8 mouse cellular contexts compared by ENCODE assay signal in the genomic region with DNA sequence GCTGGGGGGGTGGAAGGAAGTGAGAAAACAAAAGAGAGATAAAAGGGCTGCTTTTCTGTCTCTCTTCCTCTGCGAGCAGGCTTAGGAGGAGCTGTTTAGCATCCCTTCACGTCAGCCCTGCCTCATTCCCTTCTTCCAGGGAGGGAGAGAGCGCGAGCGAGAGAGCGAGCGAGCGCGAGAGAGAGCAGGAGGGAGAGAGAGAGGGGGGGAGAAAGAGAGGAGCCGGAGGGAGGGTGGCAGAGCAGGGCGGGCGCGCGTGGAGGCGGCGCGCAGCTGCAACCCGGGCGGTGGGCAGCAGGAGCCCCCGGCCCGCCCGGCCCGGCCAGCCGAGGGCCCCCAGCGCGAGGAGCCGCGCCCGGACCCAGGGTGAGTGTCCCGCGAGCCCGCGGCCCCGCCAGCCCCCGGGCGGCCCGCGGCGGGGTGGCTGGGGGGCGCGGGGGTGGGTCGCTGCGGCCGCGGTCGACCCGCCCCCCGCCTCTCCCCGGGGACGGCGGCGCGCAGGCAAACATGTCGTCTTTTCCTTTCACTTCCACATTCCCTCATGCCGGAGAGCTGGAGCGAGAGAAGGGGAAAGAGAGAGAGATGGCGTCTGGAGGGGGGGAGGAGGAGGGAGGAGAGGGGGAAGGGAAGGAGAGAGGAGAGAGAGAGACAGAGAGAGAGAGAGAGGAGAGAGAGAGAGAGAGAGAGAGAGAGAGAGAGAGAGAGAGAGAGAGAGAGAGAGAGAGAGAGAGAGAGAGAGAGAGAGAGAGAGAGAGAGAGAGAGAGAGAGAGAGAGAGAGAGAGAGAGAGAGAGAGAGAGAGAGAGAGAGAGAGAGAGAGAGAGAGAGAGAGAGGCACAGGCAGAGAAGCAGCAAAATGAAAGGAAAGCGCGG. TPM values are rescaled to one million over a fixed set of nuclear protein-coding genes. Genes with fewer than 3 reads are reported as not detected.
DNase-seq lines count a peak whose midpoint lies in the region; ATAC-seq and TF ChIP-seq lines count a peak whose summit lies in the region.

No protein-coding gene starts in this region.

- WGBS in heart, embryonic 10.5 days = 4% methylated on average over 47 of the region's 59 CpGs
- 2% methylated on average over 25 of the region's 59 CpGs for WGBS in liver, postnatal 0 days (ENCODE audit: insufficient replicate concordance)

- ATAC-seq in liver, postnatal 0 days = peak; percentile 22; the same call in 1 of the 2 replicates

- H3K9ac ChIP-seq in liver, postnatal 0 days (replicated peaks) = peak overlapping the region; percentile 90

- TF ChIP-seq CTCF in liver, postnatal 0 days (IDR thresholded peaks at IDR 0.05; ENCODE audit: low read depth) = no peak

- peak overlapping the region; percentile 93 for H3K4me3 ChIP-seq in heart, embryonic 10.5 days
- peak overlapping the region; percentile 81 for H3K4me3 ChIP-seq in liver, postnatal 0 days (ENCODE audit: low read depth, low read length)

- no peak for TF ChIP-seq EP300 in liver, postnatal 0 days (IDR thresholded peaks at IDR 0.05; ENCODE audit: low read depth)

- no peaks in the 10 kb centered on the region for H3K27me3 ChIP-seq in heart, embryonic 10.5 days (ENCODE audit: insufficient read depth, poor library complexity, severe bottlenecking)
- no peaks in the 10 kb centered on the region for H3K27me3 ChIP-seq in liver, postnatal 0 days (ENCODE audit: insufficient read depth, low read length)

- H3K36me3 ChIP-seq in heart, embryonic 10.5 days = peaks cover 6% of the 10 kb centered on the region; the same call in 1 of the 2 replicates
- no peaks in the 10 kb centered on the region; the same call in 1 of the 2 replicates for H3K36me3 ChIP-seq in liver, postnatal 0 days (replicated peaks; ENCODE audit: insufficient read depth, low read length)

- peak overlapping the region; percentile 99 for H3K27ac ChIP-seq in heart, embryonic 10.5 days
- peak overlapping the region; percentile 99 for H3K27ac ChIP-seq in liver, postnatal 0 days (ENCODE audit: low read depth)

- DNase-seq in A20 (ENCODE audit: low read depth, low spot score) (peak; percentile 77), NIH3T3 (ENCODE audit: low read depth) (peak; percentile 84)
- peak; percentile 83 for DNase-seq in embryo, embryonic 11 days
- DNase-seq in heart, embryonic 10.5 days (ENCODE audit: low spot score) = no peak
- DNase-seq in kidney, postnatal 14 days = peak; percentile 68
- peak; percentile 52 for DNase-seq in liver, postnatal 0 days
- peak; percentile 31 for DNase-seq in ovary, postnatal 14 days (ENCODE audit: low spot score)
- DNase-seq in urinary bladder, postnatal 25 days (ENCODE audit: low spot score) = peak; percentile 44

- H3K4me1 ChIP-seq in heart, embryonic 10.5 days = peaks cover 48% of the 10 kb centered on the region
- peaks cover 27% of the 10 kb centered on the region for H3K4me1 ChIP-seq in liver, postnatal 0 days (ENCODE audit: insufficient read depth)

- H3K9me3 ChIP-seq in heart, embryonic 10.5 days = no peaks in the 10 kb centered on the region
- H3K9me3 ChIP-seq in liver, postnatal 0 days (ENCODE audit: low read length) = no peaks in the 10 kb centered on the region

- H3K4me2 ChIP-seq in liver, postnatal 0 days (ENCODE audit: low read depth, low read length) = peak overlapping the region; percentile 97

RNA-seq across cellular contexts. Expression of gene Zfp710, which starts 1.7 kb away (rescaled TPM):
- polyA plus RNA-seq in heart, embryonic 10.5 days (2016; fragmentation: Nextera tagmentation; extraction: Ambion mirVana) = 14.8 and 20.8 TPM in 2 replicates
- 5.9 and 6.4 TPM in 2 replicates for polyA plus RNA-seq in liver, postnatal 0 days (2015; fragmentation: Nextera tagmentation; extraction: Ambion mirVana)
